Mouse (Mus musculus) lung, adult 2 months (tissue): Measurements from ENCODE around the gene Olfr1358. TPM values are rescaled to one million over a fixed set of nuclear protein-coding genes. Genes with fewer than 3 reads are reported as not detected.

Source experiments
- DNase-seq: peaks from one replicate; pipeline ENCODE4 v3.0.0; 2022
- H3K4me1 ChIP-seq: fragments of 200-500 bp; 2 replicates; pipeline ENCODE4 v1.6.1; 2011; ENCODE audit warnings: low read length; ENCODE audit not compliant: control insufficient read depth, insufficient read depth
- H3K4me3 ChIP-seq: fragments of 200-500 bp; replicated peaks from 2 replicates; pipeline ENCODE3; 2011; ENCODE audit warnings: low read depth, mild to moderate bottlenecking, control low read depth, low read length; ENCODE audit errors: extremely low read depth
- CTCF ChIP-seq: fragments of 200-500 bp; IDR thresholded peaks from 2 replicates; pipeline ENCODE4 v1.5.1; 2011; ENCODE audit warnings: mild to moderate bottlenecking, low read length, control low read depth; ENCODE audit not compliant: insufficient read depth
- POLR2A ChIP-seq: fragments of 200-500 bp; IDR thresholded peaks from 2 replicates; pipeline ENCODE4 v1.6.1; 2011; ENCODE audit warnings: low read depth, mild to moderate bottlenecking, control low read depth, low read length, borderline replicate concordance; ENCODE audit errors: extremely low read depth
- WGBS: fragments of 180-500 bp; shearing (Covaris S2); methylation state at CpG from one replicate; pipeline ENCODE4 v1.1.7; 2018; 5-methylcytosine and 5-hydroxymethylcytosine counted together
- polyA plus RNA-seq: library from polyadenylated mRNA; depleted of rRNA; stranded (reverse); fragments of >200 nt; gene quantifications from 2 replicates; pipeline ENCODE4 v1.2.3, GENCODE M21; 2012; rRNA removed

The Olfr1358 gene
- polyA plus RNA-seq, 1 experiment, result not detected

GRCm38 (mm10) chr10:78569191-78569590 lies 52.0 kb downstream of the Olfr1358 start:
- no peak for DNase-seq
- TF ChIP-seq POLR2A, result no peak
- TF ChIP-seq CTCF, result no peak
- 68% methylated on average over 3 of the region's 3 CpGs for WGBS
- H3K4me1 ChIP-seq, result 0 out of 2 replicates have a peak, but pooled peaks cover 2% of the 10 kb centered on the region
- H3K4me3 ChIP-seq, result no peak overlapping the region

DNA sequence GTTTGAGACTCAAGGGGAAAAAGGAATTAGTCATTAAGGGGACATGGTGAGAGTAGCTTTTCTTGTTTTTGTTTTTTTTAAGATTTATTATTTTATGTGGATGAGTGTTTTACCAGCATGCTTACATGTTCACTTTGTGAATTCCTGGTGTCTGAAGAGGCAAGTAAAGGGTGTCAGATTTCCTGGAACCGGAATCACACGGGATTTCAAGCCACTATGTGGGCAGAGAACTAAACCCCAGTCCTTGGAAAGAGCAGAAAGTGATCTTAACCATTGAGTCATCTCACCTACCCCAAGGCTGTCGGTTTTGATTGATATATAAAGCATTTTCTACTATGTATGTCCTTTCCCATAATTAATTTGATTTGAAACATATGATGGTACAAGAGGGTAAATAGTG lies 52.5 kb downstream of the Olfr1358 start:
- DNase-seq, result no peak
- Histone ChIP-seq H3K4me3 (no peak overlapping the region), H3K4me1 (0 out of 2 replicates have a peak, but pooled peaks cover 2% of the 10 kb centered on the region)
- WGBS, result 50% methylated on average over 3 of the region's 3 CpGs
- TF ChIP-seq CTCF, result no peak
- TF ChIP-seq POLR2A, result no peak

Other genes starting within 250 kb of the Olfr1358 start
- gene Agpat3, start 164.9 kb upstream of the Olfr1358 start, polyA plus RNA-seq, result 209 and 247 TPM in 2 replicates
- 57.4 and 82.5 TPM in 2 replicates for gene Rrp1, start 104.4 kb upstream of the Olfr1358 start, polyA plus RNA-seq
- 51.9 and 62.7 TPM in 2 replicates for gene Cstb, start 91.8 kb upstream of the Olfr1358 start, polyA plus RNA-seq
- 20.4 and 21.5 TPM in 2 replicates for gene Pdxk, start 52.5 kb upstream of the Olfr1358 start, polyA plus RNA-seq
- 32.5 and 35.5 TPM in 2 replicates for gene Ilvbl, start 56.9 kb downstream of the Olfr1358 start, polyA plus RNA-seq
- 67.0 and 68.6 TPM in 2 replicates for gene Syde1, start 74.5 kb downstream of the Olfr1358 start, polyA plus RNA-seq
- gene Olfr1357, start 100.6 kb downstream of the Olfr1358 start, polyA plus RNA-seq, result not detected in 2 replicates
- gene Casp14, start 200.9 kb downstream of the Olfr1358 start, polyA plus RNA-seq, result 0.05 and 3.6 TPM in 2 replicates
- gene Ccdc105, start 235.6 kb downstream of the Olfr1358 start, polyA plus RNA-seq, result not detected in 2 replicates